Mouse (Mus musculus) retina, postnatal 1 day (tissue): ENCODE data around the gene Plekhm3.
"Not testable (repeated sequence)": the region's sequence is repeated elsewhere in the genome, so short reads cannot be mapped to it uniquely, and the experiment has no call there.

ENCODE experiments used
- DNase-seq: peaks from one replicate; pipeline ENCODE4 v3.0.0-alpha.2; 2012

The Plekhm3 gene

DNA sequence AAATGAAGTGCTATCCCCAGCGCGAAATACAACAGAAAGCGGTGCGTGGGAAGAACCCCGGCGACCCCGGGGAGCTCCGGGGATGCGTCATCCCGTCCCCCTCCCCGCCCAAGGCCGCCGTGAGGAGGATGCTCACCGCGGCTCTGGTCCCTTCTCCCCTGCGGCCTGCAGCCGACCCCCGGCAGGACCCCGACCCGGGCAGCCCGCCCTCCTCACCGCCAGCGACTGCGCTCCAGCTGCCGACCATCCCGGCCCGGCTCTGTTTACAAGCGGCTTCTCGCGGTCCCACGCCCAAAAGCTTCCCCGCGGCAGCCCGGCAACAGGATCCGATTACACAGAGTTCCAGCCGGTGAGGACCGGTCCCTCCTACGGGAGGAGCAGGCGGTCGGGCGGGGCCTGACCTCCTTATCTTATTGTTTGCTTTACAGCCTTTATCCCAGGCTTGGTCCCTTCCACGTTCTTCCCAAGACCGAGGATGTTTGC lies at the start of gene Plekhm3:
TSS of gene Plekhm3 (minus strand) at position 346 of the 483 bp plus-strand sequence.
- peak; percentile 93 for DNase-seq

- DNase-seq: no peak
These were observed 49.0 kb upstream of the Plekhm3 start for GRCm38 (mm10) chr1:65005575-65005974.

GRCm38 (mm10) chr1:65004526-65004925 lies 47.9 kb upstream of the Plekhm3 start:
- no peak for DNase-seq

DNA sequence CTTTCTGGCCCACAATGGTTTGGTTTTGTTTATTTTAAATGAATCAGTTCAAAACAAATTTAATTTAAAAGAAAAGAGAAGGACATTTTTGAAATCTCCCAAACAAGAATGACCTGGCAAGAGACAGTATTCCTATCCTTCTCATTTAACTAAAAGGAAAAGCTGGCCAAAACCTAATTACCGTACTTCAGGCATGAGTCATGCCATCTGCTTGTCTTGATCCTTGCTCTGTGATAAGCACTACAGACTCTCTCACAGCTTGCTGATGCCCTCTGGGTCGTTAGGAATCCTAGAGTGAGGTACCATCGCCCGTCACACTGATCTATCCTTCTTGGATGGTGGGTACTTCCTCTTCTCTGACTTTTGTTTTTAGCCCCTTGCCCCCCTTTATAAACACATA lies 36.6 kb upstream of the Plekhm3 start:
- peak; percentile 34 for DNase-seq

- DNase-seq: no peak
These were observed 31.6 kb upstream of the Plekhm3 start for GRCm38 (mm10) chr1:64988176-64988575.

GRCm38 (mm10) chr1:64986120-64986519 lies 29.5 kb upstream of the Plekhm3 start:
- peak; percentile 90 for DNase-seq

DNA sequence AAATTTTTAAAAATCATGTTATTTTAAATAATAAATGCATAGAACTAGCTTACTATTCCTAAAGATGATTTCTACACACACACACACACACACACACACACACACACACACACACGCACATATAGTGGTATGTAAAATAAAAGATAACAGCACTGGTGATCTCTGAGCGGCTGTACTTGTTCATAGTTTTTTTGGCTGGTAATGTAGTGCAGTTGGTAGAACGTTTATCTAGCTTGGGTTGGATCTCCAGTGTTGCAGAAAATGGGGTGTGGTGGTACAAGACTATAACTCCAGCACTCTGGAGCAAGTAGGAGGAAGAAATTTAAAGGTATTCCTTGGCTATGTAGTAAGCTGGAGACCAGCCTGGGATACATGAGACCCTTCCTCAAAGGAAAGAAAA lies 26.6 kb upstream of the Plekhm3 start:
- no peak for DNase-seq

DNA sequence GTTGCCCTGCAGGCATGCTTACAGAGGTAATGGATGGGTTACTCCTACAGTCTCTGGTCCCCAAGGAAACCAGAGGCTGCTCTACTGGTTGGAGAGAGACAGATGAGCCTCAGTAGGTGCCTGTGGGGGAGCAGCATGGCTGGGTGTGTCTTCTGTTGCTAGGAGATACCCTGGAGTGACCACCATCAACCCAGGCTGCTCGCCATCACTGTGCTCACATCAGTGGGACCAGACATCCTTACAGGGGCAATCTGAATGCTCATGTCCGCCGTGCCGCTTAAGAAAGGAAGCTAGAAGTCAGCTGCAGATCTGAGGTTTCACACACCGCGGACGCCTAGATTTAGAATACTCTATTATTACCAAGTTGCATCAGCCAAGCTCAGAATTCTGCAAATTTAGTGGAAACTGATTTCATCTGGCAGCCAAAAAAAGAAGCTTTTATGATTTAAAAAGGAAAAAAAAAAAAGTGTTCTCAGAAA lies 21.7 kb upstream of the Plekhm3 start:
- peak; percentile 59 for DNase-seq

DNA sequence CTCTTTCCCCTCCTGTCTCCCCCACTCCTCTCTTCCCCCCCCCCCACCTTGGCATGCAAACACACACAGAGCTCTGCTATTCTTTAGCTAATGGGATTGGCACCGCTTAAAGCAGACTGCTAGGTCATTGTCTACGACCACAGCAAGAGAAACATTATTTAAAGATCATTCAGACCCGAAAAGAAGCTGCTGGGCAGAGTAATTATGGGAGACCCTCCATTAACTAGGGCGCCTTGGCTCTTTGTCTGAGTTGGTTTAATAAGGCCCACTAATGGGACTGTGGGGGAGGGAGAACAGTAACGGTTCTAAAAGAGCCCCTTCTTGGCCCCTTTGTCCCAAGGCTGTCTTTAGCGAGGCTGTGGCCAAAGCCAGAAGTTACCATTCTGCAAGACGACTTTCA lies 18.7 kb upstream of the Plekhm3 start:
- peak; percentile 96 for DNase-seq

GRCm38 (mm10) chr1:64970685-64971084 lies 14.1 kb upstream of the Plekhm3 start:
- DNase-seq: no peak

- DNase-seq: peak; percentile 76
These were observed 431 bp upstream of the Plekhm3 start for GRCm38 (mm10) chr1:64957021-64957489.

DNA sequence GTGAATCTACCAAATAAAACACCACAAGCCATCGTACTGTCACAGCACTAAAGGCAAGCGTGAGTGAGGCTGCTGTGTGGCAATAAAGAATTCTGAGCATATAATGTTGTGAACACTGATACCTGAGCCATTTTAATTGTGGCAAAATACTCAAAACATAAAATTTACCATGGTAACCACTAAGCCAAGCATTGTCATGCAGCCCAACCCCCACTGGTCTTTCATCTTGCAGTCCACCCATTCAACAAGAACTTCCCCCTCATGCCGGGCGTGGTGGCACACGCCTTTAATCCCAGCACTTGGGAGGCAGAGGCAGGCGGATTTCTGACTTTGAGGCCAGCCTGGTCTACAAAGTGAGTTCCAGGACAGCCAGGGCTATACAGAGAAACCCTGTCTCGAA lies 1.8 kb downstream of the Plekhm3 start:
- DNase-seq: not testable (repeated sequence)

- DNase-seq: peak; percentile 21
These were observed 6.4 kb downstream of the Plekhm3 start for GRCm38 (mm10) chr1:64950271-64950670.

GRCm38 (mm10) chr1:64949377-64949776 lies 7.2 kb downstream of the Plekhm3 start:
- DNase-seq: no peak

GRCm38 (mm10) chr1:64946106-64946505 lies 10.5 kb downstream of the Plekhm3 start:
- DNase-seq: peak; percentile 48

- peak; percentile 55 for DNase-seq
These were observed 11.3 kb downstream of the Plekhm3 start for GRCm38 (mm10) chr1:64945214-64945785.

- peak; percentile 52 for DNase-seq
These were observed 11.9 kb downstream of the Plekhm3 start for GRCm38 (mm10) chr1:64944746-64945145.

- no peak for DNase-seq
These were observed 14.4 kb downstream of the Plekhm3 start for GRCm38 (mm10) chr1:64942006-64942755.

DNA sequence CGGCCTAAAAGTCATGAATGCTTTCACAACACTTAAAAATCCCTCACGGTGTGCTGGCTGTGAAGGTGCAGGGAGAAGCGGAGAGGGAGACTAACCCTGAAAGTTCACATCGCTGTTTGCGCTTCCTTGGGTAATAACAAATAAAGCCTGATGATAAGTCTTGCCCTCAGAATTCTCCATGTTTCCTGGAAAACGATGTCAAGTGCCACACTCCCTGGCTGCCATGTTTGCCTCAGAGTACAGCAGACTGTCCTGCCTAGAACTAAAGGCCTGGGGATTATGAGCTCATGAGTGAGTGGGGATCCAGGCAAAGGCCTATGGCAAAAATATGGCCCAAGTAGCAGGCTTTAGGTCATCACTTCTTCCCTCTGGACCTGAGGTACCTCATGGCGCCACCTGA lies 17.7 kb downstream of the Plekhm3 start:
- DNase-seq: no peak

DNA sequence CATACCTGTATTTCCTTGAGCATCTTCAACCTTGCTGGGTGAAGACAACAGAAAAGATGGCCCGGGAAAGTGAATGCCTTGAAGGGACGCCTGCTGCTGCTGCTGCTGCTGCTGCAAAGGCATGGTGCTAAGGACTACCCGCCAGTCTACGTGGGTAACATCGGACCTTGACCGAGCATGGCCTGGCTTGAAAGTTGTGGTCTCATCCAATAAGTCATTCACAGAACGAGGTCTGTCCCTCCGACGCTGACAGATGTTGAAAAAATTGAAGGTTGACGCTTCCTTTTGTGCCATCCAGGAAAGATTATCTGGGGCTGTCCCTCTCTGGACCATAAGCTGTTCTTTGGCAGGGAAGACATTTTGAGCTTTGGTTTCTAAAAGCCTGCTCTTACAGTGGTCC lies 18.9 kb downstream of the Plekhm3 start:
- DNase-seq: no peak

DNA sequence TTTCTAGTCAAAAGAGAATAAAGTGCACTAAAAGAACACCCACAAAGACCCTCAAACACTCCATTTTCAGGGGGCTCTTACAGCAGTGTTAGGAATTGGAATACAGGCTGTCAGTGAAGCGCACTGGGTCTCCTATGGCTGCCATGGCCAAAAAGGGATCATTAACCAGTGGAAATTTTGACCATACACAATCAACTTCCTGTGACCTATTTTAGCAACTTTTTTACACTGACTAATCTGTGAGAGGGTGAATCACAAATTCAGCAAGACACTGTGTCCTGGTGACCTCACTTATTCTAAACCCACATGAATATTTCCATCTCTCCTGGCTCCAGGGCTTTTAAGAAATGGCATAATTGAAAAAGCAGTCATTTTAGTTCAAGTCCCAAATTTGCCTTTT lies 23.7 kb downstream of the Plekhm3 start:
- DNase-seq: no peak

- DNase-seq: no peak
These were observed 26.5 kb downstream of the Plekhm3 start for GRCm38 (mm10) chr1:64930124-64930523.

GRCm38 (mm10) chr1:64929673-64930072 lies 27.0 kb downstream of the Plekhm3 start:
- DNase-seq: no peak

- DNase-seq: no peak
These were observed 28.1 kb downstream of the Plekhm3 start for GRCm38 (mm10) chr1:64928542-64928941.
